Mouse (Mus musculus) left cerebral cortex, adult 18-20 months (tissue): ENCODE results near the gene H3f3a. TPM values are rescaled to one million over a fixed set of nuclear protein-coding genes. Genes with fewer than 3 reads are reported as not detected.
A peak's percentile ranks its signal among the peaks of the same experiment; 100 is the strongest.
"Not testable (repeated sequence)": the region's sequence is repeated elsewhere in the genome, so short reads cannot be mapped to it uniquely, and the experiment has no call there.

Source experiments
- DNase-seq, 2 experiments: peaks; one replicate each; pipeline ENCODE4 v3.0.0; 2021 to 2022; ENCODE audit warnings: low spot score in 2 of 2, mixed read lengths in 1 of 2
- long read RNA-seq, 2 experiments: library from polyadenylated mRNA; stranded (forward); transcript quantifications; one replicate each; pipeline ENCODE4 v2.0.0; 2021
- total RNA-seq, 2 experiments: library from RNA; stranded (reverse); gene quantifications; 2 replicates each; pipeline ENCODE4 v1.2.3; 2021

Gene H3f3a
- total RNA-seq, result 100 to 1,000 TPM; 249 to 263 TPM
- long read RNA-seq, experiment 1, transcript H3f3a-205 (4 exons, 2,841 nt), result major isoform, 112 of 133 reads
- long read RNA-seq, experiment 1, partial matches to known transcripts, result 4 of 133 reads
- long read RNA-seq, experiment 1, other reads (novel, unspliced or antisense), result 14 of 133 reads
- long read RNA-seq, experiment 2, transcript H3f3a-205 (4 exons, 2,841 nt), result major isoform, 108 of 119 reads
- long read RNA-seq, experiment 2, partial matches to known transcripts, result 2 of 119 reads
- long read RNA-seq, experiment 2, other reads (novel, unspliced or antisense), result 9 of 119 reads

DNA sequence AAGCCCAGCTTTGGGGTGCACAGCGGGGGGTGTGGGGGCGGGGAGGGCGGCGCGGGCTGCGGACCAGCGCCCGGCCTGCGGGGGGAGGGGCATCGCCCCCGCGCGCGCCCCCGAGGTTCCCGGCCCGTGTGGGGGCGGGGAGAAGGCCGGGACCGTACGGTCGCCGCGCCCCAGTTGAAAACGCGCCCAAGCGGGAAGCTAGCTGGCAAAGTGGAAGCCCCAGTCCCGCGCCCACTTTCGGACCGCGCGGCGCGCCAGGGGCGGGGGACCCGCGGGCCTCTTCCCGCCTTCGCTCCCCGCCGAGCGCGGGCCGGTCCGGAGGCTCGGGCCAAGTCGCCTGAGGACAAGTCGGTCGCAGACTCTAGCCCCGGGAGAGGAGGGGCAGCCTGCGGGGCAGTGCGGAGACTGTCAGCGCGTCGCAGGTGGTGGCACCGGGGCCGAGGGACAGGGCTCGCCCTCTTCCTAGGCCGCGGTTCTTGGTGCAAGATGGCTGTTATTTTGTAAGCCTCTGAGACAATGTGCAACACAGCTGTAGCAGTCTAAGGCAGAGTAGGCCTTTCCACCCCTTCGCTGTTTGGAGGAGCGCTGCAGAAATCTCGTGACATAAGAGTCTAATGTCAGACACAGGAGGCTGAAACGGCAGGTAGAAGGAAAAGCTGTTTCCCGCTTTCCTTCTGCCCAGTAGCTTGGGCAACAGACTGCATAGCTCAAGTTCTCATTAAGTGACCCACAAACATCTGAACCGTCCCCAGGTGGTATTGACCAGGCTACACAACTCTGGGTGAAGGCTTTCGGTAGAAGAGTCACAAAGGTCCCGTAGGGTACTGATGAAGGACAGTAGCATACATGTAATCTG lies at the start of gene H3f3a:
H3f3a (minus strand) TSS at position 59 of the 856 bp plus-strand sequence.
- peak; percentile 61 to 72 for DNase-seq

DNA sequence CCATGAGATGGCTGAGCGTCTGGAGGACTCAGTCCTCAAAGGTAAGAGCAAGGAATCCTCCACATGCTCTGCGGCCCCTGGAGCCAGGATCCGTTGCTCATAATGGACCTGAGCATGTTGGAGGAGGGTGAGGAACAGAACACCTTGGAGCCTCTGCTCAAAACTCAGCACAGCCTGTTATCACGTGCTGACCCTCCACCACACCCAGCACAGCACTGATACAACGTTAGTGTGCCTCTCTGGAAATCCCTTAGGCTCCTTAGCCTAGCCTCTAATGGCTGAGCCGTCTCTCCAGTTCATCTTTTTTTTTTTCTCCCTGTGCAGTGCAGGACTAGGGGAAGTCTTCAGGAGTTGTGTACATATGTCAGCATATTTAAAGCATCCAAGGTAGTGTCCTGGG lies 46.3 kb upstream of the H3f3a start:
- DNase-seq, result no peak

DNA sequence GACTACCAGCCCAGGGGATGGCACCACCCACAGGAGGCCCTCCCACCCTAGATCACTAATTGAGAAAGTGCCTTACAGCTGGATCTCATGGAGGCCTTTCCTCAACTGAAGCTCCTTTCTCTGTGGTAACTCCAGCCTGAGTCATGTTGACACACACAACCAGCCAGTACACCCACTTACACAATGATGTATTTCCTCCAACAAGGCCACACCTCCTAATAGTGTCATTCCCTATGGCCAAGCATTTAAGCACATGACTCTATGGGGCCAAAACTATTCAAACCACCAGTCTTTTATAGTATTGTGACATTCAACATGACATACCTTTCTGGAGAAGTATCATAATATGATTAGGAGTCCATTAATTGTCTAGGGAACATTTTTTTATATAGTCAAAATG lies 45.0 kb upstream of the H3f3a start:
- no peak for DNase-seq

DNA sequence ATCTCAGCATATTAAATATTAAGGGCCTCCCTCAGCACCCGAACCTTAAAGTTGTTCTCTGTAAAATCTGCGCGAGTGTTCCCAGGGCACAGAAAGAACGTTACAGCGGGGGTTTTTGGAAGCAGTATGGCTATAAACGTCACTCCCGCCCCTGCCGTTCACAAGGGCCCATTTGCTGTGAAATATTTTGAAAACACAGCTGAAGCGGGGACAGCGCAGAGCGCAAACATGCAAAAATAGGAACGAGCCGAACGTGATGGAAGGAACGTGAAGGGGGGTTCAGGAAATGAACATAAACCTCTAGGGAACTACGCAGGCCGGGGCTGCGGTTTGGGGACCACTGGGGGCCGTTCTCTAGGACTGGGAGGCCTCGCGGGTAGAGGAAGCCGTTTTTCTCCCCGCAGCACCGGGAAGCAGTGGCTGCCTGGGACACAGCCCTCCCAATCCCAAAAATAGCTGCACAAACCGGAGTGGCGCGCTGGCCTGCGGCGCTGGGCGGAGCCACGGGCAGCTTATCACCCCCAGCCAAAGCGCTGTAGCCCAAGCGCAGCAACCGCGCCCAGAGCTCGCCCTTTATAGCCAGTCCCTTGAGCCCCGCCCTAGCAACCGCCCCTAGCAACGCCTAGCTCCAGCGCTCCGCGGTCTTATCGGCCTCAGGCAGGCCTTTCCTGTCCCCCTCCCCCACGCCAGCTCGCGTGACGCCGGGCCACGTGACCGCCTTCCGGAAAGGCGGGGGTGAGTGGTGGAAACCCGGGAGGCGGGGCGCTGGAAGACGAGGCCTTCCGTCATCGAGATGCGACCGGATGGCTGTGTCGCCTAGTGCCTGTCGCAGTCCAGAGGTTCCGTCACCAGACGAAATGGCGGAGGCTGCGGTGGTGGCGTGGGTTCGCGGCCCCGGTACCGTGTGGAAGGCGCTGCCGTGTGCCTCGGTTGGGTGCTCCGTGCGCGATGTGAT lies 36.9 kb upstream of the H3f3a start, which contains the start of gene Sde2:
Sde2 (plus strand) TSS at position 812 of the 955 bp plus-strand sequence.
- DNase-seq, result peak; percentile 100

DNA sequence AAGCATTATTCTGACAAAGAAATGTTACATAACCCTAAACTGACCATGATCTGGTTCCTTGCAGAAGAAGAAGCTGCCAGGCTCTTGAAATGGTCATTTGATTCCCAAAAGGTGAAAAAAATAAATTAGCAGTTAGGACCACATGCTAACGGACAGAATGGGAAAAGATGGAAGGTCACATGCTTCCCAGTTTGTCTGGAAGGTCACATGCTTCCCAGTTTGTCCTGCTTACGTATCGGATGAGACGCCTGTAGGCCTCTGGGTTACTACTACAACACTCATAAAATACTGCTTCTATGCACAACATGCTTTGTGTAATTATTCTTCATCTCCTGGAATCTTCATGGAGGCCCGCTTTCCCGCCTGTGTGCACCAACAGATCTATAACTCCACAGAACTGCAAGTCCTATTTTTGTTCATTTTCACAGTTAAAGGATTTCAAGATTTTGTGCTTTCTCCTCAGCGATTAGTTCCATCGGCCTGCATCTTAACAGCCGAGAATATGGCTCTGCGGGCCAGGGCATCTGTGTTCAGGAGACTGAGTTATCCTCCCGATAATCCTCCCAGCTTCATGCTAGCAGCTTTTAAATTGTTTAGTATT lies 36.1 kb upstream of the H3f3a start:
- DNase-seq, result peak in 1 of 2 experiments; percentile 30

DNA sequence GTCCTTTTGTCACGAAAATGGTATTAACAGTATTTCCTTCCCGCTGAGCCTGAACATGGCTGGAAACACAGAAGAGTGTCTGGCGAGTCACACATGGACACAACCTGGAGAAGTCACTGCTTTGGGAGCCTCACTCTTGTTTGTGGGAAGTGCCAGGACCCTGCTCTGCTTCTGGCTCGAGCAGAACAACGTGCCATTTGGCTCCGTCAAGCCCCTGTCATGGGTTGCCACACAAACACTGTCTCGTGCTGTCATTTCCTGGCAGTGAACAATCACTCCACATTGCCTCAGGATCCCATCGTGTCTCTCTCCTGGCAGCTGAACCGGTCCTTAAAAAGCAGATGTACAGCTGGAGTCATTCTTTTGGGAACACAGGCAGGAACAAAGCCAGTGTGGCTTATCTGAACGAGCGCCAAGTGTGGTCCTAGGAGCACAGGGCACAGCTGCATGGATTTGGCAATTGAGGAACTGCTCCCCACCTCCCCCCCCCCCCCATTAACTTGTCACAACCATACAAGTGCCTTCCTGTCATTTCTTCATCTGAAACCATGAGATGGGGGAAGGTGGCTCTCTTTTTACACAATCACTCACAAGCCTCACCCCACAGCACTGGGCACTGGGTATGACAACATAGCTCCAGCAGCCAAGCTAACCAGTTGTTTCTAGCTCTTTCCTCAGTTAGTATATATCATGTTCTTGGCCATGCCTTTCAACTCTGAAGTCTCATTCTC lies 34.9 kb upstream of the H3f3a start:
- DNase-seq, result peak; percentile 19 to 25

DNA sequence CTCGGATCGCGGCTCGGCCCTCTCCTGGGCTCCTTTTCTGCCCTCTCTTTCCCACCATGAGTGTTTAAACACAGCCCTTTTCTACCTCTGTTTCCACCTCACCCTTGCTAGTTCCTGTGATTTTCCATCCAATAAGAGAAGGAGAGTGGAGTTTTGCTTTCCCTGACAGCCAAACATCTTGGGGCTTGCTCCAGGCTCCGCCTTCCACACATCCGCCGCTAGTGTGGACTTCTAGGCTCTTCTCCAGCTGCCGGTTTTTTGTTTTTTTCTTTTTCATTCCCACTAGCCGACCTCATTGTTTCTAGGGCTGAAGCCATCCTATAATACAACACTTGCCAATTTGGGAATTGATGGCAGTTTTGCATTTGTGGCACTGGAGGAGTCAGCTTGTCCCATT lies 34.4 kb upstream of the H3f3a start:
- DNase-seq, result peak; percentile 59 to 60

DNA sequence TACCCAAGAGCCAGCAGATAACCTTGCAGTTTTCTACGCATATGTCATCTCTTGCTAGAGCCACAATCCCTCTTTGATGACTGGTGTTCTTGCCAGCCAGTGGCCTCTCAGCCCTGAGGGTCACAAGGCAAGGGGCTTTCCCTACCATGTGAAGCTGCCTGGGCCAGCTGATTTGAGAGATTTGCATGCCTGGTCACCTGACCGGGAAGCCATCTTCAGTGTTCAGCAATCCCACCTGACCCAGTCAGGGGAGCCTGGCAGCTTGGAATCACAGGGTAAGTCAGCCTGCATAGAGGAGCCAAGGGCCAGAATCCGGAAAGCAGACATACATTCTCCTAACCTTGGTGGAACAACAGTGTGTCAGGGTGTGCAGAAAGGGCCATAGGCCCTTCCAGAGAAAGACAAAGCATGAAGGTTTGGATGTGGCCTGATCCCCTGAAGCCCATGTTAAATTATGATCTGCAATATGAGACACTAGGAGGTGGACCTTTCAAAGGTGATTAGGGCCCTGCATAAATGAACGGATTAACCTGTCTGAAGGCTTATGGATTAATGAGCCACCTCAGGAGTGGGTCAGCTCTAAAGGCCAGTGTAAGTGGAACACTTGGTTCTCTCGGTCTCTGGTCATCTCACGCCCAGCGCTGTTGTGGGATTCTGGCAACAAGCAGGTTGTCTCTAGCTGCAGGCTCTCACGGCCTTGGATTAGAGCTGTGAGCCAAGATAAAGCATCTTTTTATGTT lies 28.0 kb upstream of the H3f3a start:
- DNase-seq, result no peak

DNA sequence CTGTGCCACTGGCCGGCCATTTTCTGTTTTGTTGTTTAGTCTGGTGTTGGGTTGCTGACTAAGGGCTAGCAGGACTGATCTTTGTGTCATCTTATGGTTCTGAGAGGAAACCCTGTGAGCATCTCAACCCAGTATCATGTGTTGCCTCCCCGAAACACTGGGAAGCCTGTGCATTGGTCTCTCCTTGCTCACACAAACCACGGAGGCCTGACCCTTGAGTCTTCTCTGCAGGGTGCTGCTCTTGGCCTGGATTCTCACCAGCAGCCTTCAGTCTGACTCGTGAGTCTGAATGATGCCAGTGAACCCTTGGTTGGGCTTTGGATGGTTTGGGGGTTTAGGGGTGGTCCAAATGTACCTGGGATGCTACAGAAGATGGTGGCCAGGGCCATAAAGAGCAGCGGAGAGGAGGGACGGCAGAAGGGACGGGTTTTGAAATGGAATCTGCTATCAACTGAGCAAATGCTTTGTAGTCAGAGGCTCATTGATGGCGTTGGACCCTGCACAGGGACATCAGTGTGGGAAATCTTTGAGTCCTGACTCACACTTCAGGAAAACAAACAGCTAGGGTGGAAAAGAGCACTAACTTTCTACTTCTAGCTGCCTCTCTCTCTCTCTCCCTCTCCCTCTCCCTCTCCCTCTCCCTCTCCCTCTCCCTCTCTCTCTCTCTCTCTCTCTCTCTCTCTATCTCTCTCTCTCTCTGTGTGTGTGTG lies 25.6 kb upstream of the H3f3a start:
- no peak for DNase-seq

DNA sequence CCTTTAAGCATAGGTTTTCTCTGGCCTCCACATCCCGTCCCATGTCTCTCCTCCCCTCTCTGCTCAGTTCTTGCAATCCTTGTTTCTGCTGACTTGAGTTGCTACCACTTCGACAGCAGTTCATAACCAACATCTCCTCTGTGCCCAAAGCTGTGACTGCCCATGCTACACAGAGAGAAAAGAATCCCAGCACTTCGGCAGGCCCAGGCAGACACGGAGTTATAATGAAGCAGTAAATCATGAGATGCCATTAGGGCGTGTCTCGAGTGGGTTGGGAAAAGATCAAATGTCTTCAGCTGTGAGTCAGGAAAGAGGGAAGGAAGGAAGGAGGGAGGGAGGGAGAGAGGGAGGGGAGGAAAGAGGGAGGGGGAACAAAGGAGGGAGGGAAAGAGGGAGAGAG lies 24.3 kb upstream of the H3f3a start:
- no peak for DNase-seq

DNA sequence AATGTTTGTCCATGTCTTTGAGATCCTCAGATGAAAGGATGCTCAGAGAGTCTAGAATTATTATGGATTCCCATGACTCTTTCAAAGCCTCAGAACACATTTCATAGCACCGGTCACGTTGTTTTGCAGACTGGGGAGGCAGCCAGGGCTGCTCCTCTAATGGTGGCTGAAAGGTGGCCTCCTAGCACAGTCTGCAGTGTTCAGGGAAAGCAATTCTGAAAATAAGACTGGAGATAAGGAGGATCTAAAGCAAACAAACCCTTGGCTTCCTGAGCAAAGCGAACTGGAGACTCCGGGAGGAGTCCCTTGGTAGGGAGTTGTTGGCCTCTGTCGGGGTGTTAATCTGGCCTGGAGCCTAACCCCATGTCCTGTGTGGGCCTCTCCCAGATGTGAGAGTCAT lies 23.4 kb upstream of the H3f3a start:
- DNase-seq, result no peak

DNA sequence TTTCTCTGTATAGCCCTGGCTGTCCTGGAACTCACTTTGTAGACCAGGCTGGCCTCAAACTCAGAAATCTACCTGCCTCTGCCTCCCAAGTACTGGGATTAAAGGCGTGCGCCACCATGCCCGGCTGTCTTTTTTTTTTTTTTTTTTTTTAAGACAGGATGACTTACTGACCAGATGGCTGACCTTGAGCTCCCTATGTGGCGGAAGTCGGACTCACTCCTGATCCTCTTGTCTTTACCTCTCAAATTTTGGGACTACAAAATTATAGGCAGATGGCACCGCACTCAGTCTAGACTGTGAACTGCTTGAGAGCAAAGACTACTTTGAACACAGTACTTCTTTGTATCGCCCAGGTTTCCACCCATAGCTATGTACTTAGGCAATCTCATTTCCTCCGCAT lies 22.7 kb upstream of the H3f3a start:
- not testable (repeated sequence) for DNase-seq

DNA sequence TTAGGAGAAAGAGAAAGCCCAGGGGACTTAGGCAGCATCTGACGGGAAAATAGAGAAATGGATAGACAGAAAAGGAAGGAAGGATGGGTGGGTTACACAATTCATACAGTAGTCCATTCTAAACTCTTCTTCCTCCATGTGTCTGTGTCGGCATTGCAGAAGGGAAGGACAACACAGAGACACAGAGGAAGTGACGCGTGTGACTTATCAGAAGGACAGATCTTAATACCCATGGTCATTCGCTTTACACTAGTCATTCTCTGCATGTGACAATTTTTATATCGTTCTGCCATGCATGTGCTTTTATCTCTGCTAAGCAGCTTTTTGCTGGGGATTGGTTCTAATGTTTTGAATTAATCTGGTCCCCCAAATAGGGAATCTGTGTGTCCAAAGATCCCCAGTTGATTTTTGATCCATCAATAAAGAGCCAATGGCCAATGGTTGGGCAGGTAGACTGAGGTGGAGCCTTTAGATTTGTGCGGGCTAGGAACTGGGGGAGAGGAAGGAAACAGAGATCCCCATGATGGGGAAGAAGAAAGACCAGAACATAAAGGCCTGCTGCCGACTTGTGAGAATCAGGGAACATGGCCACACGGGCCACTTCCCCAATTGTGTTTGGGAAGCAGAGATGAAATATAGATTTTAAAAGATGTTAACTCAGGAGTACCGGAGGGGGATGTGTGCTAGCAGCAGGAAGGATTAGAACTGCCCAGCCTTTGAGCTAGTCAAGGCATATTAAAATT lies 21.7 kb upstream of the H3f3a start:
- no peak for DNase-seq

DNA sequence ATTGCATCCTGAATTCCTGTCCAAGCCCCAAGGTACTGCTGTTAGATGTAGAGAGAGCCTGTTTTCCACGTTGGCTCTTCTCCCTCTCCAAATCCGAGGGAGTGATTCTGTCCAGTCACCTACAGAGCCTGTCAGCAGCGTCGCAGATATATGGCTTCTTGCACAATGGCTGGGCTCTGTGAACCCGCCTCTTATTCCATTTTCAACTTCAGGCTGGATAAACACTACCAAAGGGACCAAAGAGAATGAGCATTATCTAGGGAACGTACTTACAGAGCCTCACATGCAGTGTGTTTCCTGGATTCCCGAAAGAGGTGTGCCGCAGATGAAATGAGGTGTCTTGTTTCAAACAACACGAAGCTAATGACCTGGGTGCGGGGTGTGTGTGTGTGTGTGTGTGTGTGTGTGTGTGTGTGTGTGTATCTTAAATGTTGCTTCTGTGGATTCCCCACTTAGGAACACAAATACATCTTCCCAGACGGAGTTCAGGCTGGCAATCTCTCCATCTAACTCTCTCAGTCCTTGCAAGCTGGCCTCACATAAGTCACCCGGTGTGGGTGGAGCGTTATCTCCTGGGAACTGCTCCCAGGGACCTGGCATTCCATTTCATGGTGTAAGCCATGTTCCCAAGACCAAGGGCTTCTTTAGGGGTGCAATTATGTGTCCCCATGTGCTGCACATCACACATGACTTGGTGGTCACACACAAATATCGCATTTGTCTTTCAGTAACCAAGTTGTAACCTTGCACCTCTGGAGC lies 17.0 kb upstream of the H3f3a start:
- DNase-seq, result no peak

DNA sequence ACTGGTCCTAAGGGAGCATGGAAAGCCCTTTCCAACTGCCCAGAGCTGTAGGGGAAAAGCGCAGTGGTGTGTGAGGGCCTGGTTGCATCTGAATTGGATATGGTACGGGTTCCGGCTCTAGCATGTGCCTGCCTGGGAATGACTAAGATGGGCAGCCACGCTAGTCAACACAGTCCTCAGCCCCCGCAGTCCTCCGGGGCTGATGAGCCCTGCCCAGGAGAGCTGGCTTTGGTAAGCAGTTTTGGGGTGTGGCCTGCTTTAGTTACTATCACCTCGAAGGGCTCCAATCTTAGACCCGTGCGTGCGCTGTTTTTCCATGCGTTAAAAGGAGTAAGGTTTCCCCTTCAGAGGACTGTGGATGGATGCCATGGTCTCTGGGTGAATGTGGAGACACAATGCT lies 16.4 kb upstream of the H3f3a start:
- DNase-seq, result no peak

DNA sequence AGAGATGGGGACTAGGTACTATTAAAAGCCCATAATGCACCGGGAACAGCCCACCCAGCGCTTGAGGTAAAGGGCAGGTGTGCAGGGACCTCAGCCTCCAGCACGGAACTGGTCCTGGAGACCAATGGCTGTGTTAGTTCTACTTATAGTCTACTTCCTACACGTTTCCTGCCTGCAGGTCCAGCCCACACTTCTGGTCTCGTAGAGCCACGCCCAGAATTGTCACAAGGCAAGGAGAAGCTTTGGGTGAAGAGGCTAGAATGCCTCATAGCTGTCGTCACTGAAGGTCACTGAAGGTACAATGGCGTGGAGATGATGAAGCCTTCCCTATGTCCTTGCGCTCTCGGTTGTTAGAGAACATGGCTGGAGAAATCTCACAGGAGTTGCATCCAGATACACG lies 16.0 kb upstream of the H3f3a start:
- DNase-seq, result no peak

DNA sequence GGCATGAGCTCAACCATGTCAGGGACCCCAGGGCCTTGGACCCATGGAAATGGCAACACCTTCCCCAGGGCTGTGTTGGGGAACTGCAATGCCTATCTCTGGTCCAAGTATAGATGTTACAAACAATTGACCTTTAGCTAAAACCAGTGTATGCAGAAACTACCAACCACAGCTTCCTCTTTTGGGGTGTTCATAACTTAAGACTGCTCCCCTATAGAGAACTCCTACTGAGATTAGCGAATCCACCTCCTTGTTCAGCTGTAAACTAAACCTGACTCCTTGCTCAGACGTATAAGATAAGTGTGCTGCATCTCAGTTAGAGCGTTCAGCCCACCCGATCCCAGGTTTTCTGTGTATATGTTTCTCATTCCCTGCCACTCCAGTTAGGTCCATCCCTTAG lies 12.9 kb upstream of the H3f3a start:
- no peak for DNase-seq
